Mouse (Mus musculus): ENCODE measurements around the gene Ptpn14.

Ptpn14 gene

DNA sequence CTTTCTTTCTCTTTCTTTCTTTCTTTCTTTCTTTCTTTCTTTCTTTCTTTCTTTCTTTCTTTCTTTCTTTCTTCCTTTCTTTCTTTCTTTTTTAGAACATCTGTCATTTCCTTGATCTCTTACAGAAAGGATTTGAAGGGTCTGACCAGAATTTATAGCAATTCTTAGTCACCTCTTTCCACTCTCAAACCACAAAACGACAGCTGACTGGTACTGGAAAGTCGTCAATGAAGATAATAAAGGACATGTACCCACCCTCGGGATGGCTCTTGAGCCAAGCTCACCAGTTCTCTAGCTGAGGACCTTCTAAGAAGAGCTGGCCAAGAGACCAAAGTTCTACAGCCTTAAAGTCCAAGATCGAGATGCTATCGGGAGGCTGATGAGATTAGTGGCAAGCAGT lies 9.5 kb upstream of the Ptpn14 start:
- DNase-seq: no peak

DNA sequence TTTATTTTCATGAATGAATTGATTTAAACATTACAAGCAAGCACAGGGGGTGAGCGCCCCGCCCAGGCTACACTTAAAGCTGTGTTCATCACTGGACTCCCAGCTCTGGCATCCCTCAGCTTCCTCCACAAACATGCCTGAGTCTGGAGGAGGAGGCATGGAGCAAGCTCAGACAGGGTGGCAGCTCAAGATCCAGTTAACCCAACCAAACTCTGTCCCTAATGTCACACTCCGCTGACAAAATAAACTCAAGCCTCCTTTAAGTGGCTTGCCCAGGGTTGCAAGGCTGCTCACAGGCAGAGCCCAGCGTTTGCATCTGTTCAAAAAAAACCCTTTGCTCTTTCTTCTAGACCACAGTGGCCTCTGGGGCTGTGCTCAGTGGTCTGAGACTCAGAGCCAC lies 1.9 kb upstream of the Ptpn14 start:
- no peak for DNase-seq

DNA sequence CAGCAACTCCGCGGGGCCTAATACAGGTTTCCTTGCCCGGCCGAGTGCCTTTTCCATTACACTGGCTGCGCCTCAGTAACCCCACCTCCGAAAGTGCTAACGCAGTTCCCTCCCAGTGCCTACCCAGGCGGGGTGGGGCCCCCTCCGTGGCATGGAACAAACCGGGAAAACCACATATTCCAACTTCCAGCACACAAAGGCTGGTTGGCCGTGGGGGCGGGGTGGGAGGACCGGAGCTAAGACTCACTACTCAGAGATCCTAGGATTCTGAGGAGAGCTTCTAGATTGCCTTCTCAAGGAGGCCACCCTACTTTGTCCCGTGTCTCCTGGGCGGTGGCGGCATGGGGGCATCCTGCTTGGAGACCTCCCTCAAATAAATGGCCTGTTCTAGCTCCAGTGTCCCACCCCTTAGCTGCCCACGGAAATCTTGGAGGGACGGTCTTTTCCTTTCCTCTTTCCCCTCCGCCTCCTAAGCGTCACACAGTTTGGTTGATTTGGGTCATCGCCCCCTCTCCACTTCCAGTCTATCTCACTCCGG lies 653 bp upstream of the Ptpn14 start:
- DNase-seq: no peak

DNA sequence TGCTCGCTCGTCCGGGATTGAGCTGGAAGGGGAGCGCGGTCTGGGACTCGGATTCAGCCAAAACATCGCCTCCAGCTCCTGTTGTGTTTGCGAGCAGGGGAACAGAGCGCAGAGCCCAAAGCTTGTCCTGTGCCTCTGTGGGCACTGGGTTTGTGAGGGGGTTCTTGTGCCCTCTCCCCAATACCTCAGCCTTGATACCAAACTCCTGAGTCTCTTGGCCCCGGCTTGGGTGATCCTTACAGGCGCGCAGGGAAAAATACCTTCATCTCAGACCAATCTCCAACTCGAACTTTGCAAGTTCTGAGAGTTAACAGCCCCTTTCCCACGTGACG lies 682 bp downstream of the Ptpn14 start:
- no peak for DNase-seq

DNA sequence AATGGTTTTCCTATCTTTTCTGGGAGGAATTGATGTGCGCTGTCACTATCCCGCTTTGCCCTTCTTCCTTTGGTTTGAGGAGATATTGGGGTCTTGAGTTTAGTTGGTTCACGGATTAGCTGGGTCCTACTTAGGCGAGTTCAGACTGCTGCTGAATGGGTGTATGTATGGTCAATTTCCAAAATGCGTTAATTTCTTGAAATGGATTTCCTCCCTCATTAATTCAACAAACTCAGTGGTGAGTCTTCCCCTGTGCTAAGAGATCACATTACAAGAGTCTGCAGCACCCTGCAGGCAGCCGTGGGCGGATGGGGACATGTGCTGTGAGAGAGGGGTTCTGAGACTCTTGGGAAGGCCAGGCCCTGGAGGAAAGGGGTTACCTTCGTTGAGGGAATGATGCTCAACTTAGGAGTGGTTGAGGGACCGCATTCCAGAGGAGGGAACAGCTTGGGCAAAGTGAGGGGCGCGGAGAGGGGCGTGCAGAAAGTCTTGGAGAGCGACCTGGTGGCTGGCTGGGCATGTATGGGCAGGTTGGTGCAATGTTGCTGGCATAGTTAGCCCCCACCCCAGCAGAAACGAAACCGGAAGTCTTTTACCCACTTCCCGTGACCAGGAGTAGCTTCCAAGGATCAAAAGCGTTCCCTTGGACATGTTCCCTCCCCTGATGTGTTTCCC lies 1.2 kb downstream of the Ptpn14 start:
- DNase-seq: no peak

DNA sequence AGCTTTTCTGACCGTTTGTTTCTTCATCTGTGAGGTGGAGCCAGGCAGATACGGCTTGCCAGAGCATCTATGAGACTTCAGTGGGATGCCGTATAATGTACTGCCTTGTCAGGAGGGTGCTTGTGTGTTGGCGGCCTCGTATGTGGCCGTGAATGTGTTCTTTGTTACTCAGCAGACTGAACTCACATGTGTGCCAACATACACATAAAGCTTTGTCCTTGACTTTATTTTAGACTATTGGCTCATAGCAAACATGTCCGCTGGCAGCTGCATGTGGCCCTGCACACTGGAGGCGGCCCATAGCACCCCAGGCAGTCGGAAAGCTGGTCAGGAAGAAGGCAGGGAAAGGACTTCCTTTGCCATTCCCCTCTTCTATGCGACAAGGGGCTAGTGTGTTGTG lies 3.6 kb downstream of the Ptpn14 start:
- DNase-seq: no peak

DNA sequence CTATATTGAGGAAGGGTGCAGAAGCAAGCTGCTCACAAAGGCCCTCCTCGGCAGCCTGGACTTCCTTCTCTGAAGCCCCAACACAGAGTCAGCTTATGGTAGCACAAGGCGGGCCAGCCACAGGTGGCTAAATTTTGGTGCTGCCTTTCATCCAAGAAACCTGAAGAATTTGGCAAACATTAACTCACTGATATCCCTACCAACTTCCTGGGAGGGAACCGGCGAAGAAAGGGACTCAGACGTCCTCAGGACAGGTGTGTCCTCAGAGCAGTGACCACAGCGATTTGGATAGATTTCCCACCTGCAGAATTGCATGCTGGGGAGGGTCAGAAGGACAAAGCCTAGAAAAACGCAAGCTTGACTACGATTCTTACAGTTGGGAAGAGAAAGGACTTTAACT lies 4.1 kb downstream of the Ptpn14 start:
- no peak for DNase-seq

DNA sequence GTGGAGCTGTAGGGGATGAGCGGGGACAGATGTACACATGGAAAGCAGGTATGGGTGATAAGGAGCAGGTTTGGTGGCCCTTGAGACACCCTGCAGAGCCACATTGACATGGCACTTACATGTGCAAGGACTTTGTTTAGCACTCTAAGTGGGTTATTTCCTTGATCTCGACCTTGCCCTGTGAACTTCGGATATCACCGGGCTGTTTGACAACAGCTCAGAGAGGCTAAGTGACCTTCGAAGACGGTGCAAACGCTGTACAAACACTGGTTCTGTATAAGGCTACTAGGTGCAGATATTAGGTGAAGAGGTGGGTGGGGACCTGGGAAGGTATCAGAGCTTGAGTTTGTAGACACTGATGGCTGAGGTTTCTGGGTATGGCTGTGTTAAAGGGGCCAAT lies 12.0 kb downstream of the Ptpn14 start:
- DNase-seq: no peak

DNA sequence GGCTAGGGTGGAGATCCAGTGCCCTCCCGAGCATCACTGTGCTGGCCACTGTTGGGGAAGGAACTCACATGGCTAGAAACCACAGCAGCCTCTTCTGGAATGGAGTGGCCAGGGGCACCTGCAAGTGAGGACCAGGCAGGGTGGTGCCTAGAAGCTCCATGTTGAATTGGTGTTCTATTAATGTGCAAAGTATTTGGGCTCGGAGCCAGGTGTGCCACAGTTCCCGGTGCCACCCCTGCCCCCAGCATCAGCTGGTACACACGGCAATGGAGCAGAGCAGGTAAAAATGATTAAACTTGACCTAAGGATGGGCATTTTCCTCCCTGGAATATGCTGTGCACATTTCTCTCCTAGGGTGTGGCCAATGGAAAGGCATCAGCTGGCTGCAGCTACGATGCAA lies 14.0 kb downstream of the Ptpn14 start:
- no peak for DNase-seq

DNA sequence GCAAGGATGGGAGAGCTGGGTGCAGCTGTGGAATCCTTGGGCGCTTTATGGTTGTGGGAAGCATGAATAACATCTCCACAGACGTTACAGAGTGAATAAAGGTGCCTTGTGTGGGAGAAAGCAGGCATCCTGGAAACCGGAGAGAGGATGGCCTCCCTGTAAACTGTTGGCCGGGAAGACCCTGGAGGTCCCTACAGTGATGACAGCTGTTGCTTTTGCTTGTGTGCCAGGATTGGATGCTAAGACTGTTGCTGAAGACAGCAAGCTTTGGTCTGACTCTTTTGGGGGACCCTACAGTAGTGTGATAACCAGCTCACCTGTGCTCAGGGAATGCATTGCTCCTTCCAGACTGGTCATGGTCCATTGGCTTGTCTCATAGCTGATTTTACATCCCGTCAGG lies 15.1 kb downstream of the Ptpn14 start:
- no peak for DNase-seq

DNA sequence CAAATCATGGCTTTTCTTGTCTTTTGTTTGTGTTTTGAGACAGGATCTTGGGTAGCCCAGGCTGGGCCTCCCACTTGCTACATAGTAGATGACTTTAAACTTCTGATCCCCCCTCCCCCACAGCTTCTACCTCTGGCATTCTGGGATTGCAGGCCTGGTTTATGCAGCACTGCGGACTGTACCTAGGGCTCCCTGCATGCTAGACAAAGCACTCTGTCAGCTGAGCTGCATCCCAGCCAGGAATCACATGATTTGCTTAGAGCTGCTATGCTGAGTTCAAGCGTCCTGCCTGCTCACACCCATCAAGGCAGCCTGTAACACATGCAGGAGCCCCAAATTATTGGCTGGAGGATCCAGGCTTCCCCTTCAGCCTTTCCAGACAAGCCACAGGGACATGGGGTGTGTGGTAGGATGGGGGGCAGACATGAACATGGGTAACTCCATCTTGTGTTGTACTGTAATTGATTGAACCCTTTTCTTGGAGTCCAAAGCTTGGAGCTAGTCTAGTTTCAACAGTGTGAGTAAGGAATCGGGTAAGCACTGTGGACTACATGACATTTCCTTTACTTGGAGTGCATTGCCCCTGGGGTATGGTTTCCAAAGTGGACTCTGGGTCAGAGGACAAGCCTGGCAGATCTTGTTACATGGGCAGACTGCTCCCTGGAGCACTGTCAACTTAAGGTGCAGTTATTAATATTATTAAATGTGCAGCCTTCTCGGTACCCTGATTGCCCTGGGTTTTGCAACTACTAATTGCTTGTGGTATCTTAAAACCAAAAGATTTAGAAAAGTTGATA lies 17.0 kb downstream of the Ptpn14 start:
- DNase-seq: no peak

DNA sequence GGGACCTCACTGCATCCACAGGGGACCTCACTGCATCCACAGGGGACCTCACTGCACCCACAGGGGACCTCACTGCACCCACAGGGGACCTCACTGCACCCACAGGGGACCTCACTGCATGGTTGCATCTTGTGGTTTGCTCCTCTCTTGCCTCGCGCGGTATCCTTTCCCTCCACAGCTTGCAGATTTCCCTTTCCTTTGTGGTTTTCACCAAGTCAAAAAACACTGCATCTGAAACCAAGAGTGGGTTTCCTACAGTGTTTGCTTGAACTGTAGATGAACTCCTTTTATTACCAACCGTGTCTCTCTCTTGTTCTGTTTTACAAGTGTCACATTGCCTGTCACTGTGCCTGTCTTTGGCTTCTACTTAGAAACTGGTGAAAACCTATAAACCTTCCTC lies 18.5 kb downstream of the Ptpn14 start:
- no peak for DNase-seq

DNA sequence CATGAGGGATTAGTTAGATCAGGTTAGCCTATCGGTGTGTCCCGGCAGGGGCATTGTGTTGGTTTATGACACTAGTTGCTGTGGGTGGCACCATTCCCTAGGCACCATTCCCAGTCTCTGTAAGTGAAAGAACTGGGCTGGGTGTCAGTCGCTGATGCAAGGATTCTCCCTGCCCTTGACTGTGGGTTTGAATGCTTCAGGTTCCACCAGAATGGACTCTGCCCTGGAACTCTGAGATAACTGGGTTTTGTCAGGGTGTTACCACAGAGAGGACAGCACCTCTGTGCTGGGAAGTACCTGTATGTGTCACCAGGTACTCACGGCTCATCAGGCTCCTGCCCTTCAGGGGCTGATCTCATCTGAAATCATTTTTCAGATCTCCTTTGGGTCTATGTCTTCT lies 21.7 kb downstream of the Ptpn14 start:
- no peak for DNase-seq

DNA sequence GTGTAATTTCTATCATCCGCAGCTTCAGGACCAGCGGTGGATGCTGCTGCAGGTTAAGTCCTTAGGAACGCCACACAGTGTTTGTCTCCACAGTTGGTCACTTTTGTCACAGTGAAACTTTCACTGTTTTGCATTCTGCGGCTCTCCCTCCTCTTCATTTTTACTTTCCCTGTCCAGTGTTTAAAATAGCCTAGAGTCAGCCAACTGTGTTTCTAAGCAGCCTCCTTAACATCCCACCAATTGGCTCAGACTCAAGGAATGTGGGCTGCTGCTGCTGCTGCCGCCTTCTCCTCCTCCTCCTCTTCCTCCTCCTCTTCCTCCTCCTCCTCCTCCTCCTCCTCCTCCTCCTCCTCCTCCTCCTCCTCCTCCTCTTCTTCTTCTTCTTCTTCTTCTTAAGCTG lies 22.2 kb downstream of the Ptpn14 start:
- DNase-seq: no peak

DNA sequence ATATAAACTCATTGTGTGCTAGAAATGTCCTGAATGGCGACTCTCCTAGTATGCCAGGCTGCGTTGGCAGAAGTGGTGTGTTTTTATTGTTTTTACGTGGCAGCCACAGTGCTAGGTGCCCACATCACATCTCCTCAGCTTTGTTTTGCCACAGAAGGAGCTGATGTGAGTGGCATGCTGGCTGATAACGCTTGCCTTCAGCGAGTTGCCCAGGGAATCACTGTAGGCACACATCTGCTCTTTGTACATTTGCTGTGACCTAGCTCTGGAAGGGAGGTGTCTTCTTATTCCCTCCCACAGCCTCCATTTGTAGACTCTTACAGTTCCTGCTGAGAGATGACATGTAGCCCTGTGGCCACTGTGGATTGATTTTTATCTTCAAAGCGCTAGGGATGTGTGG lies 24.2 kb downstream of the Ptpn14 start:
- DNase-seq: no peak

DNA sequence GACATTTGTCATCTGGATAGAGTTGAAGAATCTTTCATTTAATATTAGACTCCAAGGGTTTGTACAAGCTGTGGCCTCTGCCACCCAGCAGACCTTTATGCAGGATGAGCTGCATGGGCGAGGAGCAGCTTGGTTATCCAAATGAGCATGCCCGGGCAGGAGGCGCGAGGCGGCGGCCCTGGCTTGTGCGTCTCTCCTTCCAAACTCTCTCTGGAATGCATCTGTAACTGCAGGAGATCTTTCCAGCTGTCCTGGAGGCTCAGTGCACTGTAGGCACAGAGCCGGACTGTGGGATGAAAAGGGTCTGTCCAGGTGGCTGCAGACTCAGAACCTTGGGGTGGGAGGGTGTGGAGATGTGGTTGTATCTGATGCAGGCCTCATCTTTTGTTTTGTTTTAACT lies 27.0 kb downstream of the Ptpn14 start:
- no peak for DNase-seq

DNA sequence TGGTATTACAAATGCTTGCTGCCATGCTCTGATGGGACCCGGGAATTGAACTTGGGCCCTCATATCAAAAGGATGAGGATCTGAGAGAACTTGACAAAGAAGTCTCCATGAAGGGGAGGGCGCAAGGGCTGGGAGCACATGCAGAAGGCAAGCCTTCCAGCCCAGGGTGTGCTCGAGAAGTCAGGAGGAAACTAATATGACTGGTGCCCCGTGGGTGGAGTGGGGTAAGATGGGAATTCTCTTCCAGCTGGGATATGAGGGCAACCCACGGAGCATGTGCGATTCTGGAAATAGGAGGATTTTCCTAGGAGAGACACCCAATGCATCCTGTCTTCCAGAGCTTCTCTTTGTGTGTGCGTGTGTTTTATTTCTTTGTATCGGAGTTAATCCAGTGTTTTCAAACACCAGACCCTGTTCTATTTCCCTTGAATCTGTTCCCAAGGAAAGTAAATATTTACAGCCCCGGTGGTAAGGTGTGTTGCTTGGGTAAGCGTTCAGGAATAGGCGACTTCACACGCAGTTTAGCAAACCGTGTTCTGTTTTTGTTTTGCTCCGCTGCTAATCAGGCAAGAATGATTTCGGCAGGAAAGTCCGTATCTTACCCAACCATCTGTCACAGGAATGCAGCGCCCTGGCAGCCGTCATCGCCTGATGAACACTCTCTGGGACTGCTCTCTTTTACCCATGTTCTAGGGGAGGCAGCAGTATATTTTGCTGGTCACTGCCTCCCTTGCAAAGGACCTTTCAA lies 28.4 kb downstream of the Ptpn14 start:
- DNase-seq: peak; percentile 43 to 47

DNA sequence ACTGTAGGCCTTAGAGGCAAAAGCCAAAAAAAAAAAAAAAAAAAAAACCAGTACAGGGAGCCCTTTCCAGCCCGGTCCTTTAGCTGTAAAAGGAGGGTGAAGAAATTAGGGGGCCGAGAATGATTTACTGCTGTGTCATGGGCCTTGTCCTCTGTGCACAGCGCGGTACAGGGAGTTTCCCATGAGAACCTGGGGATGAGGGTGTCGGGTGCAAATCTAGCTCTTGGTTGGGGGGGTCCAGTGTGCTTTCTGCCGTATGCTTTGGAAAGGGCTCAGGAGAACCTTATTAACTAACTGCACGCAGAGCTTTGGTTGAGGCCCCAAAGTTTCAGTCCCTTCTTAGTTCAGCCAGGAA lies 29.0 kb downstream of the Ptpn14 start:
- DNase-seq: no peak

DNA sequence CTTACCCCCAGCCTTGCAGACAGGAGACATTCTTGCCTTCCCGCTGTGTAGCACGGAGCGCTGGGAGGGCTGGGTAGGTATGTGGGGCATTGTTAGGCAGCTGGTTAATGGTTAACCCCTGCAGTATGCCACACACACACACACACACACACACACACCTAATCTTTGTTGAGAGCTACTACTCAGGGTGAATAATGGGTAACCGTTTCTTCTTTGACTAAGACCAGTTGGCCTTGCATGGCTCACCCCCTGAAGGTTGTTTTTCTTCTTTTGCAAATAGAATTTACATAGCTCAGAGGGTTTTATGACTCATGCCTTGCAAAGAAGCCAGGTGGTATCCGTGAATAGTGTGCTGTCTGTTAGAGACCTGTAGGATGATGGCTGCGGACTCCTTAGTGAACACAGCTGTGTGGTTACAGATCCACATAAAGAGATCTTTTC lies 33.5 kb downstream of the Ptpn14 start:
- DNase-seq: no peak

DNA sequence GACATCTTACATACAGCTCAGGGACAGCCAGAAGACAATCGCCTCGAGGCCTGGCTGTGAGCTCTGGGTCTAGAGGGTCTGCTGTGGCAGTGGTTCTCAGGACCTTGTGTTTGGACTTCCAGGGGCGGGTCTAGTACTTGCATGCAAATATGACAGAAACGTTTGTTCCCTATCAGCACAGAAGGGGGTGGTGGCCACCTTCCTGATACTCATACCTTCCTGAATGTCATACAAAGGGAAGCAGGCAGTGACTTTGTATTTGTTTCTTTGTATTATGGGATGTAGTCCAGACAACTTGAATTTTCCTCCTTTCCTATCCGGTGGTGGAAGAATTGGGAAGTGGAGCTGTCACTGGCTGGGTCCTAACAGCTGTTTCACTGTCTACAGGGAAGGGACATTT lies 36.2 kb downstream of the Ptpn14 start:
- DNase-seq: no peak

DNA sequence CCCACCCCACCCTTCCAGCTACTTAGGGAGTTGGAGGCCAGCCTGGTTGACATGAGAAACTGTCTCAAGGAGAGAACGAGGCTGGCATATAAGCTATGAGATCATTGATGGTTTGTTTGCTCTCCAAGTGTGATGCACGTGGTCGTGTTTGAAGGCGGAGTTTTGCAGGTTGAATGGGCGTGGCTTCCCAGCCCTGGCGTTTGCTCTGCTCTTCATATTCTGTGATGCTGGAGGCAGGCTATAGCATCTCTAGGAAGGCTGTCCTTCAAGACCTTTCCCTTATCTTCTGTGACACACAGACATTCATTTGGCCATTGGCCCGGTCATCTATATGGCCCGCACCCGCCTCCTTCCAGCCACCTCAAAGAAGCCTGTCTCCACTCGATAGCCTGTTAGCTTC lies 39.1 kb downstream of the Ptpn14 start:
- no peak for DNase-seq

DNA sequence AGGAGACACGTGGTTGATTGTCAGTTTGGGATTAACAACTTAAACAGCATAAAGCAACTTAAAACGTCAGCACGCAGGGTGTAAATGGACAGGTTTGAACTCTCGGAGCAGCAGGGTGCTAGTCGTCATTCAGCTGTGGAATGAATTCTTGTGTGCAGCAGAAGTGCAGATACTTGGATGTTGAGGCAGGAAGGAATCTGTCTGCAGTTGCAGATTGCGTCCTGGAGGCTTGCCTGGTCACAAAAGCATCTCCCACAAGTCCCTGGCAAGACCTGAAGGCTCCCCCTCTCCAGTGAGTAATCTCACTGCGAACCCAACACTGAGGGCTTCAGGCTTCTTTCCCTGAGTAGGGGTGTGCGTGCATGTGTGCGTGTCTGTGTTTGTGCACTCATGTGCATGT lies 39.8 kb downstream of the Ptpn14 start:
- DNase-seq: no peak

DNA sequence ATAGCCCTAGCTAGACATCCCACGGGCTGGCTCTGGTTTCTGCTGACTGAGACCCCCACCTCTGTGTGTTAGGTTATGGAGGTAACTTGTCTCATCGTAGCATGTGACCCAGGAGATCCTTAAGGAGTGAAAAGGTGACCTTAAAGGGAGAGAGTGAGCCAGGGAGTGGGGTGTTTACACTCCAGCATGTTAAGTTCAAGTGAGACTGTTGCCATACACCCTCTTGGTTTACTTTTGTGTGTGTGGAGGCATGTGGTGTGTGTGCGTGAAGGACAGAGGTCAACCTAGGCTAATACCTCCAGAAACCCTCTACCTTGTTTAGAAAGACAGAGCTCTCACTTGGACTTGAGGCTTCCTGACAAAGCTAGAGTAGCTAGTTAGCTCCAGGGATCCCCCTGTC lies 42.4 kb downstream of the Ptpn14 start:
- DNase-seq: no peak

DNA sequence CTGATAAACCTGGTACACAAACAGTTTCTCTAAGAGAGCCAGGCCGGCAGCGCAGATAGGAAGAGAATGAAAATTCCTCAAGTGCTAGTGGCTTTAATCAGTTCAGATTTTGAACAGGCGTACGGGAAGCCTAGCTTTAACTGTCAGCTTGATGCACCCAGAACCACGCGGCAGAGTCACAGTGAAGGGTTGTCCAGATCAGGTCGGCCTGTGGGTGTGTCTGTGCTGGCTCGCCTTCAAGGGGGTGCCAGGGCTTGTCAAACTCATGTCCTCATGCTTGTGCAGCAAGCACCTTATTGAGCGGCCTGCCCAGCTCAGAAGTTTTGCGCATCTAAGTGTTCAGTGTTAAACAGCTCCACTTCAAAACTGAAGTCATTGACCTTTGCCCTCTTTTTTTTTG lies 44.6 kb downstream of the Ptpn14 start:
- DNase-seq: no peak
